Mouse (Mus musculus) ES-E14 (cell line): ENCODE measurements at regions not wholly inside any gene's neighbourhood (a gene's known extent, or its start where the extent isn't known, plus 50 kb on each side); places are given as distances from the start of the nearest gene placed in this dataset.

Experiments used
- CHD2 ChIP-seq: IDR thresholded peaks from 2 replicates; pipeline ENCODE4 v1.6.1; 2014; ENCODE audit warnings: mild to moderate bottlenecking, low read depth, low read length, inconsistent platforms
- HCFC1 ChIP-seq: IDR thresholded peaks from 2 replicates; pipeline ENCODE4 v1.6.1; 2012; ENCODE audit warnings: low read length, inconsistent platforms, borderline replicate concordance; ENCODE audit not compliant: insufficient read depth
- ZNF384 ChIP-seq: IDR thresholded peaks from 2 replicates; pipeline ENCODE4 v1.6.1; 2012; ENCODE audit warnings: low read depth, low read length, inconsistent platforms

GRCm38 (mm10) chr1:77978696-77979095 lies 218.2 kb downstream of the Pax3 start:
- no peak for TF ChIP-seq ZNF384
- TF ChIP-seq HCFC1 = no peak
- TF ChIP-seq CHD2 = no peak
